Mouse (Mus musculus): ENCODE data around the gene Armc2. TPM values are rescaled to one million over a fixed set of nuclear protein-coding genes. Genes with fewer than 3 reads are reported as not detected.

Gene Armc2
- total RNA-seq, 1 experiment = 1.0 TPM

DNA sequence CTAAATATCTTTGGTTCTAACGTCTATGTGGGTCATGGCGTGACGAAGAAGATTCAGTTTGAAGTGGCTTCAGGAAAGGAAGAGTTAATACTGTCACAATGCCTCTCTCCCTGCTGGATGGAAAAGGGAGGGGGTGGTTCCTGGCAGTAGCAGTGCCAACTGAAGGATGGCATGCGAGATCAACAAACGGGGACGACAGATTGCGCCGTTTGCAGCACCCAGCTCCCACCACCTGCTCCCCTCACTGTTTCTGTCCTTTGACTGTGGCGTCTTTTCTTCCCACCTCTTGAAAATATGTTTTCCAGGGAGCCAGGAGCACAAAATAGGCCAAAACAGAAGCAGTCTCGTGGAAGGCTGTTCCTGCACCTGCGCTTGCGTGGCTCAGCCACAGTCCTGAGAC, 86.3 kb downstream of the Armc2 start:
- Histone ChIP-seq H3K27ac (ENCODE audit: insufficient read depth, low read depth, low read length, poor library complexity, severe bottlenecking) (no peak overlapping the region), H3K4me1 (ENCODE audit: control insufficient read depth in 2 of 2, insufficient read depth in 2 of 2, low read length in 2 of 2, poor library complexity in 1 of 2) (0 out of 4 replicates have a peak, but pooled peaks cover 0 to 2% of the 10 kb centered on the region in 2 experiments), H3K4me3 (ENCODE audit: insufficient read depth in 1 of 2, low read depth in 1 of 2, low read length in 2 of 2, poor library complexity in 1 of 2, severe bottlenecking in 1 of 2) (no peak overlapping the region), H3K9ac (ENCODE audit: insufficient read depth, low read depth, low read length, poor library complexity, severe bottlenecking) (no peak overlapping the region), H3K9me3 (ENCODE audit: control insufficient read depth, insufficient read depth, low read depth, low read length) (no peaks in the 10 kb centered on the region), H3K36me3 (ENCODE audit: control insufficient read depth, insufficient read depth, low read length, poor library complexity, severe bottlenecking) (no peaks in the 10 kb centered on the region)
- in situ Hi-C loops (cut with MboI; ENCODE audit: low sequenced_read_pairs in 2 of 2, unreplicated experiment in 2 of 2) = no loop called here
- no peak for DNase-seq (ENCODE audit: low read depth, low spot score)
- no peak for TF ChIP-seq ZNF384 (IDR thresholded peaks at IDR 0.05; ENCODE audit: low read depth, low read length)
- TF ChIP-seq ZC3H11A (IDR thresholded peaks at IDR 0.05; ENCODE audit: borderline replicate concordance, low read depth, low read length) = no peak
- no peak for TF ChIP-seq CHD2 (IDR thresholded peaks at IDR 0.05; ENCODE audit: low read depth, low read length)
- TF ChIP-seq MAFK (IDR thresholded peaks at IDR 0.05; ENCODE audit: insufficient read depth, low read depth, low read length) = no peak
- no peak for TF ChIP-seq HCFC1 (IDR thresholded peaks at IDR 0.05; ENCODE audit: borderline replicate concordance, insufficient read depth, low read length)

GRCm38 (mm10) chr10:41930966-41931365, 87.3 kb downstream of the Armc2 start:
- no peak overlapping the region for H3K4me3 ChIP-seq (ENCODE audit: insufficient read depth in 1 of 2, low read depth in 1 of 2, low read length in 2 of 2, poor library complexity in 1 of 2, severe bottlenecking in 1 of 2)
- H3K27ac ChIP-seq (ENCODE audit: insufficient read depth, low read depth, low read length, poor library complexity, severe bottlenecking) = no peak overlapping the region
- H3K36me3 ChIP-seq (ENCODE audit: control insufficient read depth, insufficient read depth, low read length, poor library complexity, severe bottlenecking) = no peaks in the 10 kb centered on the region
- in situ Hi-C loops (cut with MboI; ENCODE audit: low sequenced_read_pairs in 2 of 2, unreplicated experiment in 2 of 2) = no loop called here
- H3K9ac ChIP-seq (ENCODE audit: insufficient read depth, low read depth, low read length, poor library complexity, severe bottlenecking) = no peak overlapping the region
- no peaks in the 10 kb centered on the region for H3K9me3 ChIP-seq (ENCODE audit: control insufficient read depth, insufficient read depth, low read depth, low read length)
- no peak for DNase-seq (ENCODE audit: low read depth, low spot score)
- no peak for TF ChIP-seq MAFK (IDR thresholded peaks at IDR 0.05; ENCODE audit: insufficient read depth, low read depth, low read length)
- H3K4me1 ChIP-seq (ENCODE audit: control insufficient read depth in 2 of 2, insufficient read depth in 2 of 2, low read length in 2 of 2, poor library complexity in 1 of 2) = 0 out of 4 replicates have a peak, but pooled peaks cover 0 to 2% of the 10 kb centered on the region in 2 experiments

DNA sequence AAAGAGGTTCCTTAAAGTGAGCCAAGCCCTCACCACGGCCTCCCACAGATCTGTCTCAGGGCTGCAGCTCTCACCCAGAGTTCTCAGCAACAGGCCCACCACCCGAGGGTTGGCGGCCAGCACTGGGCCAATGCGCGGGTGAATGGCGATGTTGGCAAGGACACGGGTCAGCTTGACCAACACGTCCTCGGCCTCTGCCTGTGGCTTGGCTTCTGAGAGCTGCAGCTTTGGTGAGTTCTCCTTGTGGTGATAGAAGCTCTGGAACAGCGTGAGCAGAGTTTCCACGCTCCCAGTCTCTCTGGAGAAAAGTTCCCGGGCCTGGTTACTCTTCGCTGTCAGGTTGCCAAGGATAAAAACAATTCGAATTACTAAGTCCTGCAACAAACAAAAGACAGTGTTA, 91.5 kb downstream of the Armc2 start:
- TF ChIP-seq MAFK (IDR thresholded peaks at IDR 0.05; ENCODE audit: insufficient read depth, low read depth, low read length) = no peak
- no peak for TF ChIP-seq CHD2 (IDR thresholded peaks at IDR 0.05; ENCODE audit: low read depth, low read length)
- Histone ChIP-seq H3K4me1 (ENCODE audit: control insufficient read depth in 2 of 2, insufficient read depth in 2 of 2, low read length in 2 of 2, poor library complexity in 1 of 2) (0 out of 4 replicates have a peak, but pooled peaks cover 0 to 2% of the 10 kb centered on the region in 2 experiments), H3K4me3 (ENCODE audit: insufficient read depth in 1 of 2, low read depth in 1 of 2, low read length in 2 of 2, poor library complexity in 1 of 2, severe bottlenecking in 1 of 2) (no peak overlapping the region), H3K9me3 (ENCODE audit: control insufficient read depth, insufficient read depth, low read depth, low read length) (no peaks in the 10 kb centered on the region), H3K36me3 (ENCODE audit: control insufficient read depth, insufficient read depth, low read length, poor library complexity, severe bottlenecking) (no peaks in the 10 kb centered on the region), H3K27ac (ENCODE audit: insufficient read depth, low read depth, low read length, poor library complexity, severe bottlenecking) (no peak overlapping the region), H3K9ac (ENCODE audit: insufficient read depth, low read depth, low read length, poor library complexity, severe bottlenecking) (no peak overlapping the region)
- in situ Hi-C loops (cut with MboI; ENCODE audit: low sequenced_read_pairs in 2 of 2, unreplicated experiment in 2 of 2) = no loop called here
- no peak for DNase-seq (ENCODE audit: low read depth, low spot score)

DNA sequence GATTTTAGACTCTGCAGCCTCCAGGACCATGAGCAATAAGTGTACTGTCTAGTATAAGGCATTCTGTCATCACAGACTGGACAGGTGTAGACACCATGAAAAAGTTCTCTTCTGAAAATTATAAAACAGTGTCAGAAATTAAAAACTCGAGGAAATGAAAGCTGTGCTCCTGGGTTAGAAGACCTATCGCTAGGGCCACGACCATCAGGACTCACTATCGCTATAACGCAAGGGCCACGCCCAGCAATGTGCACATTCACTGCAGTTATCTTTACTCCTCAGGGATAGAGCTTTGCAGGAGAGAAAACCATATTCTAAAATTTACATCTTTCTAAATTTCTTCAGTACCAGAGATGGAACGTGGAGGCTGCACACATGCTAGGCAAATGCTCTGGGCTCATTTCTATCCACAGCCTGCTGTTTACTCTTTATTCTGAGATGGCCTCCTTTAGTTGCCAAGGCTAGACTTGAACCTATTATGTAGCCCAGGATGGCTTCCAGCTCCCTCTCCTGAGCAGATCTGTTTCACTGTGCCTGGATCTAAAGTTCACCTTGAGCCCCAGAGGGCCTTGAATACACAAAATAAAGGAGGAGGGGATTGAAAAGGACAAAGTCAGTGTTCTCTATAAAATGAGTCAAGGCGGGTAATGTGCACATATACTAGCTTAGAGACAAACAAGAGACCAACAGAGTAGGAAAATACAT, 105.8 kb downstream of the Armc2 start:
- no peak overlapping the region for H3K4me3 ChIP-seq (ENCODE audit: insufficient read depth in 1 of 2, low read depth in 1 of 2, low read length in 2 of 2, poor library complexity in 1 of 2, severe bottlenecking in 1 of 2)
- no peaks in the 10 kb centered on the region for H3K4me1 ChIP-seq (ENCODE audit: control insufficient read depth in 2 of 2, insufficient read depth in 2 of 2, low read length in 2 of 2, poor library complexity in 1 of 2)
- in situ Hi-C loops (cut with MboI; ENCODE audit: low sequenced_read_pairs in 2 of 2, unreplicated experiment in 2 of 2) = no loop called here
- H3K9ac ChIP-seq (ENCODE audit: insufficient read depth, low read depth, low read length, poor library complexity, severe bottlenecking) = no peak overlapping the region
- no peak overlapping the region for H3K27ac ChIP-seq (ENCODE audit: insufficient read depth, low read depth, low read length, poor library complexity, severe bottlenecking)
- peaks cover 2% of the 10 kb centered on the region; the same call in 1 of the 2 replicates for H3K36me3 ChIP-seq (ENCODE audit: control insufficient read depth, insufficient read depth, low read length, poor library complexity, severe bottlenecking)
- TF ChIP-seq CHD2 (IDR thresholded peaks at IDR 0.05; ENCODE audit: low read depth, low read length) (no peak), MAFK (IDR thresholded peaks at IDR 0.05; ENCODE audit: insufficient read depth, low read depth, low read length) (no peak), ZC3H11A (IDR thresholded peaks at IDR 0.05; ENCODE audit: borderline replicate concordance, low read depth, low read length) (no peak), HCFC1 (IDR thresholded peaks at IDR 0.05; ENCODE audit: borderline replicate concordance, insufficient read depth, low read length) (no peak), ZNF384 (IDR thresholded peaks at IDR 0.05; ENCODE audit: low read depth, low read length) (no peak)
- DNase-seq (ENCODE audit: low read depth, low spot score) = no peak
- H3K9me3 ChIP-seq (ENCODE audit: control insufficient read depth, insufficient read depth, low read depth, low read length) = no peaks in the 10 kb centered on the region

GRCm38 (mm10) chr10:41908899-41909298, 109.3 kb downstream of the Armc2 start:
- TF ChIP-seq ZNF384 (IDR thresholded peaks at IDR 0.05; ENCODE audit: low read depth, low read length) (no peak), HCFC1 (IDR thresholded peaks at IDR 0.05; ENCODE audit: borderline replicate concordance, insufficient read depth, low read length) (no peak), CHD2 (IDR thresholded peaks at IDR 0.05; ENCODE audit: low read depth, low read length) (no peak), MAFK (IDR thresholded peaks at IDR 0.05; ENCODE audit: insufficient read depth, low read depth, low read length) (no peak), ZC3H11A (IDR thresholded peaks at IDR 0.05; ENCODE audit: borderline replicate concordance, low read depth, low read length) (no peak)
- no peak overlapping the region for H3K9ac ChIP-seq (ENCODE audit: insufficient read depth, low read depth, low read length, poor library complexity, severe bottlenecking)
- no peaks in the 10 kb centered on the region for H3K9me3 ChIP-seq (ENCODE audit: control insufficient read depth, insufficient read depth, low read depth, low read length)
- in situ Hi-C loops (cut with MboI; ENCODE audit: low sequenced_read_pairs in 2 of 2, unreplicated experiment in 2 of 2) = no loop called here
- H3K36me3 ChIP-seq (ENCODE audit: control insufficient read depth, insufficient read depth, low read length, poor library complexity, severe bottlenecking) = peaks cover 4% of the 10 kb centered on the region; the same call in 1 of the 2 replicates
- no peak overlapping the region for H3K4me3 ChIP-seq (ENCODE audit: insufficient read depth in 1 of 2, low read depth in 1 of 2, low read length in 2 of 2, poor library complexity in 1 of 2, severe bottlenecking in 1 of 2)
- H3K27ac ChIP-seq (ENCODE audit: insufficient read depth, low read depth, low read length, poor library complexity, severe bottlenecking) = no peak overlapping the region
- no peaks in the 10 kb centered on the region for H3K4me1 ChIP-seq (ENCODE audit: control insufficient read depth in 2 of 2, insufficient read depth in 2 of 2, low read length in 2 of 2, poor library complexity in 1 of 2)
- DNase-seq (ENCODE audit: low read depth, low spot score) = no peak
